Mouse (Mus musculus): ENCODE measurements around the gene Sh3bgrl3.

Sh3bgrl3 gene

DNA sequence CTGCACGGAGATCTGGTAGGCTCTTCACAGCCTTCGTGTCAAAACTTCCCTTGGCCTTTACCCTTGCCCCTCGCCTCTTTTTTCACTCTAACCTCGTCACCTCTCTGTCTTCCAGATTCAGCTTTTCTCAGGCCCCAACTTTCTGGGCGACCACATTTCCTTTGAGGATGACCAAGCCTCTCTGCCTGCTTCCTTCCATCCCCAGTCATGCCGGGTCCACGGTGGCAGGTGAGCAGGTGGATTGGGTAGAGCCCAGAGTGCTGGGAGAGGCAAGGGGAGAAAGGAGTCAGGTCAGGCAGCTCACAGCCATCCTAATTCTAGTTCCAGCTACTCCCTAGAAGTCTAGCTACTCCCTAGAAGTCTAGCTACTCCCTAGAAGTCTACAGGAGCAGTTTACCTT is 46.1 kb downstream of the Sh3bgrl3 start:
- DNase-seq (ENCODE audit: extremely low spot score, low read depth, low spot score) = no peak

GRCm38 (mm10) chr4:134081730-134082386 is 46.7 kb downstream of the Sh3bgrl3 start:
- DNase-seq (ENCODE audit: extremely low spot score, low read depth, low spot score) = peak; percentile 22

- no peak for DNase-seq (ENCODE audit: extremely low spot score, low read depth, low spot score)
Observed at GRCm38 (mm10) chr4:134080674-134081073, 47.9 kb downstream of the Sh3bgrl3 start.

DNA sequence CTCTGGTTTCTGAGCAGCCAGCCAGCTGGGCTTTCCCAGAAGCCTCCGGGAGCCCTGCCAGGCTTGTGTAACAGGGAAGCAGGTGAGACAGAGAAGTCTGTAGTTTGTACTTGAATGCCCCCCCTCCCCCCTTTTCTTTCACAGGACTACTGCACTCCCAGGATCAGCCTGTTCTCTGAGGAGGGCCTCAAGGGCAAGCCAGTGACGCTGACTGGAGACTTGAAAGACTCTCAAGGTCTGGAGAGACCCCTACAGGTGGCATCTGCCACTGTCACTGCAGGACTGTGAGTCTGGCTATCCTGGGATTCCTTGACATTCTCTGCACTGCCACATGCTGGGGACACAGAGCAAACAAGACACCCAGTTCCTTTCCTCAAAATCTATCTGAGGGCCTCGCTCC is 49.9 kb downstream of the Sh3bgrl3 start:
- peak; percentile 26 for DNase-seq (ENCODE audit: extremely low spot score, low read depth, low spot score)
